Mouse (Mus musculus) cortical plate, adult 2 months (tissue): ENCODE measurements around the gene Spice1.

Experiments
- CTCF ChIP-seq: fragments of 200-500 bp; IDR thresholded peaks from 2 replicates; pipeline ENCODE4 v1.5.1; 2011; ENCODE audit warnings: mild to moderate bottlenecking, control low read depth, low read length; ENCODE audit not compliant: insufficient read depth; ENCODE audit errors: extremely low read depth
- POLR2A ChIP-seq: fragments of 200-500 bp; IDR thresholded peaks from 2 replicates; pipeline ENCODE4 v1.6.1; 2011; ENCODE audit warnings: mild to moderate bottlenecking, low read length, control low read depth; ENCODE audit not compliant: insufficient read depth; ENCODE audit errors: extremely low read depth

- TF ChIP-seq POLR2A (no peak), CTCF (no peak)
Measured at GRCm38 (mm10) chr16:44408290-44408689, 61.4 kb downstream of the Spice1 start.
